Mouse (Mus musculus): ENCODE measurements around the gene Zfp473.
"Not testable (repeated sequence)": the region's sequence is repeated elsewhere in the genome, so short reads cannot be mapped to it uniquely, and the experiment has no call there.

The Zfp473 gene

GRCm38 (mm10) chr7:44709881-44710280, 41.0 kb downstream of the Zfp473 start:
- no peak for DNase-seq (ENCODE audit: low spot score)

- DNase-seq (ENCODE audit: low spot score) = no peak
Measured at GRCm38 (mm10) chr7:44708574-44708973, 42.3 kb downstream of the Zfp473 start, which contains the start of gene Izumo2. Izumo2 (plus strand) TSS chr7:44708742.

DNA sequence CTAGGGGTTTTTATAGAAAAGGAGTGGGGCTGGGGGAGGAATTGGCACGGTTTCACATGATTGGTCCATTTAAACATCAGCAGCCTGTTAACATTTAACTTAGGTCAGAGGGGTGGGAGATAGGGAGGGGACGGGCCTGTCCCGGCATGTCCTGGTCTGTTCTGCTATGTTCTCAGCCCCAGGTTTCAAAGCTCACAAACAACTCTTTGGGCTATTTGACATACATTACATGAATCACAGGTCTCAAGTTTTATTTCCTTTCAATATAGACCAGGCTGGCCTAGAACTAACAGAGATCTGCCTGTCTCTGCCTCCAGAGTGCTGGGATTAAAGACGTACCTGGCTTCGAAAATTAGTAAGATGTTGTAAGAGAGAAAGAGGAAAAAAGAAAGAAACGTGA, 42.8 kb downstream of the Zfp473 start:
- DNase-seq (ENCODE audit: low spot score) = not testable (repeated sequence)

- no peak for DNase-seq (ENCODE audit: low spot score)
Measured at GRCm38 (mm10) chr7:44707169-44707675, 43.6 kb downstream of the Zfp473 start.

DNA sequence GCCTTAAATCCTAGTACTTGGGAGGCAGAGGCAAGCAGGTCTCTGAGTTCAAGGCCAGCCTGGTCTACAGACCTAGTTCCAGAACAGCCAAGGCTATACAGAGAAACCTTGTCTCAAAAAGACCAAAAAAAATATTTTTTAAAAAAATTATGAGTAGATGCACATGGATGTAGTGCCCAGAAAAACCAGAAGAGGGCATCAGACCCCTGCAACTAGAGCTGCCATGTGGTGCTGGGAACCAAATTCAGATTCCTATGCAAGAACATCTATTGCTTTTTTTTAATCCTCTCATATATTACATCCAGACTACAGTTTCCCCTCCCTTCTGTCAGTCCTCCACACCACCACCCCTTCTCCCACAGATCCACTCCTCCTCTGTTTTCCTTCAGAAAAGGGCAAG, 44.5 kb downstream of the Zfp473 start:
- DNase-seq (ENCODE audit: low spot score) = no peak

GRCm38 (mm10) chr7:44705086-44705485, 45.8 kb downstream of the Zfp473 start:
- no peak for DNase-seq (ENCODE audit: low spot score)

DNA sequence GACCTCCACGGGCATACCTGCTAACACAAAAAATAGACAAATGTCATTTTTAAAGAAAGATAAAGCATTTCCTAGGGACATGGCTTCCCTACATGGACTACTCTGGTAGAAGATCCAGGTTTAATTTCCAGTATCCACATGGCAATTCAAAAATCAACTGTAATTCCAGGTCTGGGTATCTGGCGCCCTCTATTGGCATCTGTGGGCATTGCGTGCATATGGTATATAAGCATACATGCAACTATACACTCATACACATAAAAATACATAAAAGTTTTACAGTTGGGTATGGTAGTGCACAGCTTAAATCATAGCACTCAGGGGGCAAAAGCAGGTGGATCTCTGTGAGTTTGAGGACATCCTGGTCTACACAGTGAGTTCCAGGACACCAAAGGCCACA, 46.5 kb downstream of the Zfp473 start:
- no peak for DNase-seq (ENCODE audit: low spot score)

DNA sequence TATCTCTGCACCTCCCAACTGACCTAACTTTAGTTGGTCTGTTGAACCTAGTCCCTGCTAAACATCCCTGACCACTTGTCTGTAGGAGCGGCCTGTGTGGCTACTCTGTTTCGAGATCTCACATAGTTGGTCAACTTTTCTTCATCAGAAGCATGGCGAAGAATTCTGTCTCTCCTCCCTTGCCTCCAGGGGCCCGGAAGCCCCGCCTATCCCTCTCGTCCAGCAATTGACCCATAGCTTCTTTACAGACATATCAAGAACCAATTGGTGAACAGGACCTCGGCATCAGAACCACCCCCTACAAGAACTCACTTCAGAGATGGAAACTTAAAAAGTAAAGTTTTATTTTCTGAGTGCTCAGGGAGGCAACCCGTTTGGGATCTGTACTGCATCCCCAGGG, 47.9 kb downstream of the Zfp473 start:
- DNase-seq (ENCODE audit: low spot score) = no peak

- DNase-seq (ENCODE audit: low spot score) = peak; percentile 32
Measured at GRCm38 (mm10) chr7:44701921-44702320, 48.9 kb downstream of the Zfp473 start.

- no peak for DNase-seq (ENCODE audit: low spot score)
Measured at GRCm38 (mm10) chr7:44697980-44698379, 52.9 kb downstream of the Zfp473 start.

DNA sequence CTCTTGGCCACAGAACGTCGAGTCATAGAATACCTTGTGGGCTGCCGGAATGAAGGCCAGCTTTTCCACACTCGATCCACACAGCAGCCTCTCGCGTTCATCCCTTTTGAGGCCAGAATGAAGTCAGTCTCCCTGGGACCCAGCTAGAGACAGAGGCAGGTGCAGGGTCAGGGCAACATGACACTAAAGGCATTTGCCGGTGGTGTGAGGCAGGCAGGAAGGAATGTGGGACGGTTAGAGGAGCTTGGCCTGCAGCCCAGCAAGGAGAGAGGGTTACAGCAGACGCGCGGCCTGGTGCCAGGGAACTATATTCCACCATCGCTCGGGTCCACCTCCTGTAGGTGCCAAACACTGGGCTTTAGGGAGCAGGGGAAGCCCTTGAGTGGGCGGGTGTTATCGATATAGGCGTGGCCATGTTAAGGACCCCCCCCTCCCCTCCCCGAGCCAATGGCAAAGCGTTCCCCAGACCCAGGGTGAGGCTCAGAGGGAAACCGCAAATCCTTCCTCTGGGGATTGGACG, 53.6 kb downstream of the Zfp473 start:
- no peak for DNase-seq (ENCODE audit: low spot score)

DNA sequence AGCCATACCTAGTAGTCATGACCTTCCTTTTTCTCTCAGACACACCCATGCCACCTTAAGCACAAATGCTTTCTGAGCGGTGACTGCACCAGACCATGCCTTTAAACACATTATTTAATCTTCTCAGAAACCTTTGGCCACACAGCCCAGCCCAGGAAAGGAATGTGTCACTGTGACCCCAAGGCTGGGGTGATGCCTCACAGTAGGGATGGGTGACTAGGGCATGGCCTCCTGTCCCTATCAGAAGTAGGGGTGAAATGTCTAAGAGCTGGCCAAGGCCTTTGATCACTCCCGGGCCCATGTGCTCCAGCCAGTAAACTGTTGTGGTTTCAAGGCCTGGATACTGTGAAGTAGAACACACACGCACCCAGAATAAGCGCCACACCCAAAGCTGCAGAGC, 55.6 kb downstream of the Zfp473 start:
- DNase-seq (ENCODE audit: low spot score) = no peak

GRCm38 (mm10) chr7:44693427-44694175, 57.2 kb downstream of the Zfp473 start:
- DNase-seq (ENCODE audit: low spot score) = no peak

DNA sequence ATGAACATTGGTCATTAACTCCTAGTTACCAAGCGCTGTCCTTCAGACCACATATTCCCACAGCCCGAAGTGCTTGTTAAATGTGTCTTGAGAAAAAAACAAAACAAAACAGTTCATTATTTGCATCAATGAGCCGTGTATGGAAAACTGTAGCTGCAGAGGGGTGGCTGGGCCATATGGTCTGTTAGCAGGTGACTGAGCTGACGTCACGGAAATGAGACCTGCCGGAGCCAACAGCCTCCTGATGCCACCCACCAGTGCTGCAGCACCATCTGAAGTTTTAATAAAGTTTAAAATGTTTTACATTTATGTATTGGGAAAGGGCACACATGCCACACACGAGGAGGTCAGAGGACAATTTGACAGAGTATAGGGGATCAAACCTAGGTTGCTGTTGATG, 61.5 kb downstream of the Zfp473 start:
- DNase-seq (ENCODE audit: low spot score) = no peak

DNA sequence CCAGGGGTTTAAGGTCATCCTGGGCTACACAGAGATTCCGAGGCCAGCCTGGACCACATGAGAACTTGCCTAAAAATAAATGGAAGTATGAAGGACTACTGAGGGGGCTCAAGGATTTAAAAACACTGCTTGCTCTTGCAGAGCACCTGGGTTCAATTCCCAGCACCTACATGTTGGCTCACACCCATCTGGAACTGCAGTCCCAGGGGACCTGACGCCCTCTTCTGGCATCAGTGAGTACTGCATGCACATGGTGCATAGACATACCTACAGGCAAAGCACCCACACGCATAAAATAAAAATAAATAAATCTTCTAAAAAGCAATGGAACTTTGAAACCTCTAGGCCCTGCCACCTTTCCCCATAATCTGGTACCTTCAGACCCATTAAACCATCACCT, 62.0 kb downstream of the Zfp473 start:
- DNase-seq (ENCODE audit: low spot score) = no peak

- DNase-seq (ENCODE audit: low spot score) = no peak
Measured at GRCm38 (mm10) chr7:44685531-44686402, 65.1 kb downstream of the Zfp473 start.

DNA sequence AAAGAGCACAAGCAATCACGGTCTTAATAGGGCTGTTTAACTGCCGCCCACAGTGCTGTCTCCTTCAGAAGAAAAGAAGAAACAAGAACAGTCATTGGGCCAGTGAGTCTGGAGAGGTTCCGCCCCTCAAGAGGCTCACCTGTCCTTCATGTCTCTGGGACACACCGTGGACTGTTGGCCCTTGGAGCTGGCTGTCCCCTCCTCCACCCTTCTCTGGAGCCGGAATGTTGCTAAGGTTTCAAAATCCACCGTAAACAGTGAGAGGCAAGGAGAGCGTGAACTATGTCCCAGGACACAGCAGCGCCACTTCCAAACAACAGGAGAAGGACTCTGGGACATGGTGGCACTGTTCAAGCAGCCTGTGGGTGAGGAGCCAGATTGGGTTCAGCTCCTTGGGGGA, 67.2 kb downstream of the Zfp473 start:
- DNase-seq (ENCODE audit: low spot score) = no peak
